Mouse (Mus musculus) adrenal gland, adult 10 weeks (tissue): ENCODE data around the gene Faiml. TPM values are rescaled to one million over a fixed set of nuclear protein-coding genes. Genes with fewer than 3 reads are reported as not detected.

Experiments
- polyA plus RNA-seq: library from polyadenylated mRNA; stranded (reverse); fragments of 350-450 nt; fragmentation: Illumina TruSeq; extraction: RNeasy Lipid Tissue Mini Kit (QIAGEN cat#74804); gene quantifications from one replicate; pipeline ENCODE4 v1.2.3, GENCODE M21; 2014; ENCODE audit warnings: low read depth, low replicate concordance

The Faiml gene
- not detected for polyA plus RNA-seq

GRCm38 (mm10) chr9:99237139-99237538 lies at the start of gene Faiml:
TSS of gene Faiml (minus strand) at chr9:99237239.

GRCm38 (mm10) chr9:99243190-99243894 lies 6.3 kb upstream of the Faiml start, which contains the start of gene Cep70:
TSS of gene Cep70 (plus strand) at chr9:99243367.

Other genes with a start within 250 kb of the Faiml start
- not detected for gene Gm1123, start 201.5 kb downstream of the Faiml start, polyA plus RNA-seq
- gene Pik3cb, start 96.6 kb downstream of the Faiml start, polyA plus RNA-seq: 19.4 TPM
- 29.8 TPM for gene Cep70, start 6.1 kb upstream of the Faiml start, polyA plus RNA-seq
- gene Esyt3, start 121.3 kb upstream of the Faiml start, polyA plus RNA-seq: 0.12 TPM
- gene Mras, start 200.1 kb upstream of the Faiml start, polyA plus RNA-seq: 25.8 TPM
- gene Nme9, start 214.2 kb upstream of the Faiml start, polyA plus RNA-seq: not detected